Mouse (Mus musculus): ENCODE measurements at regions not wholly inside any gene's neighbourhood (a gene's known extent, or its start where the extent isn't known, plus 50 kb on each side); places are given as distances from the start of the nearest gene placed in this dataset.

DNA sequence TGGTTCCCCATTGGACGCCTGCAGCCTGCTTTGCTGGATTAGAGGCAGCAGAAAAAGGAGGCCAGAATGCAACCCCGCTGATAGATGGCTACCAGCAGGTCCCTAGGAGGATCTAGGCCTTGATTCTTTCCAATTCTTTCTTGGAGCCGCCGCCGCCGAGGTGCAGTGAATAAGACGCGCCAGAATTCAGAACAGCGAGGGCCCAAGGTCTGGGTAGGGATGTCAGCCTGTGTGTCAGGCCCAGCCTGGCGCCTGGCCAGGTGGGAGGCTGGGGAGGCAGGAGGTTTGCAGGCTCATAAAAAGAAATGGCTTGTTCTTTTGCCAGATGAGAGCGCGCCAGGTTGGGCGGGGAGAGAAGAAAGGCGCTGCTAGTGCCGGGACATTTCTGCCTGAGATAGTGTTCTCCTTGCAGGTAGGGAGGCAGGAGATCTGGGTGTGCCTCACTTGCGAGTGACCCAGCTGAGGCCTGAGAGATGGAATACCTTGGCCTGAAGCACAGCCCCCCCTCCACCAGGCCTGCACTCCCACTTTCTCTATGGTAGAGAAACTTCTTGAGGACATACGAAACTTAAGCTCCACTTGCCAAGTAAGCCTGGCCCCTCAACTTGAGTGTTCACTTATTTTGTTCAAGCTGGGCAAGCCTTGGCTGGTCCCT lies 408.0 kb downstream of the H2al1j start:
- no peak overlapping the region for H3K4me3 ChIP-seq (ENCODE audit: low read depth, low read length)
- H3K9ac ChIP-seq (replicated peaks; ENCODE audit: low read length, poor library complexity, severe bottlenecking): no peak overlapping the region
- 42% methylated on average over 17 of the region's 17 CpGs for WGBS
- no peak for TF ChIP-seq CTCF (IDR thresholded peaks at IDR 0.05)
- no peak overlapping the region for H3K4me2 ChIP-seq (ENCODE audit: low read depth, low read length, poor library complexity, severe bottlenecking)
- no peaks in the 10 kb centered on the region for H3K36me3 ChIP-seq (ENCODE audit: insufficient read depth, low read length)
- DNase-seq (ENCODE audit: low spot score) (peak; percentile 73), ATAC-seq (ENCODE audit: low FRiP score) (no peak)
- H3K4me1 ChIP-seq (ENCODE audit: insufficient read depth, low read length): no peaks in the 10 kb centered on the region
- H3K9me3 ChIP-seq (ENCODE audit: low read length): no peaks in the 10 kb centered on the region
- no peak overlapping the region for H3K27ac ChIP-seq (ENCODE audit: low read depth, low read length)
- peaks cover 6% of the 10 kb centered on the region; the same call in 1 of the 2 replicates for H3K27me3 ChIP-seq (ENCODE audit: insufficient read depth, low read length)

- no peak for ATAC-seq (ENCODE audit: low FRiP score)
- TF ChIP-seq CTCF (IDR thresholded peaks at IDR 0.05): no peak
- Histone ChIP-seq H3K9me3 (ENCODE audit: low read length) (no peaks in the 10 kb centered on the region), H3K4me2 (ENCODE audit: low read depth, low read length, poor library complexity, severe bottlenecking) (no peak overlapping the region), H3K4me1 (ENCODE audit: insufficient read depth, low read length) (no peaks in the 10 kb centered on the region), H3K27ac (ENCODE audit: low read depth, low read length) (no peak overlapping the region), H3K9ac (replicated peaks; ENCODE audit: low read length, poor library complexity, severe bottlenecking) (no peak overlapping the region), H3K4me3 (ENCODE audit: low read depth, low read length) (no peak overlapping the region), H3K36me3 (ENCODE audit: insufficient read depth, low read length) (no peaks in the 10 kb centered on the region), H3K27me3 (ENCODE audit: insufficient read depth, low read length) (peaks cover 6% of the 10 kb centered on the region; the same call in 1 of the 2 replicates)
- DNase-seq (ENCODE audit: low spot score): no peak
- 72% methylated on average over 3 of the region's 3 CpGs for WGBS
Measured at GRCm38 (mm10) chrX:11736481-11736880, 408.9 kb downstream of the H2al1j start.

DNA sequence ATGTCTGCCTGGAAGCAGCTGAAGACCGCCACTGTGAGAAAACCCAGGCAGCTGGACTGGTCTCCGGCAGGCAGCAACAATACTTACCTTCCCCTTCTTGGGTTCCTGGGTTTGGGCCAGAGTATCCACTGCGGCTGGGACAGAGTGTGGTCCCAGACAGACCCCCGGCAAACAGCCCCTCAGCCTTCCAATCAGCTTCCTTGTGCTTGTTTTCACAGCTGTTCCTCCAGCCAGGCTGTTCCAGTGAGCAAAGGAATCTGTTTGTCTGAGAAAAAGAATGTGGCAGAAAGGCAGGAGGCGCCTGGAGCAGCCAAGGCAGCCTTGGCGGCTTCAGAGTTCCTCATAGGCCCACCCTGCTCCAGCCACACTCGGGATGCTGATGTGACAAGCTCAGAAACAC lies 411.9 kb downstream of the H2al1j start:
- Histone ChIP-seq H3K36me3 (ENCODE audit: insufficient read depth, low read length) (no peaks in the 10 kb centered on the region), H3K9me3 (ENCODE audit: low read length) (no peaks in the 10 kb centered on the region), H3K9ac (replicated peaks; ENCODE audit: low read length, poor library complexity, severe bottlenecking) (no peak overlapping the region), H3K27ac (ENCODE audit: low read depth, low read length) (no peak overlapping the region), H3K27me3 (ENCODE audit: insufficient read depth, low read length) (peaks cover 6% of the 10 kb centered on the region; the same call in 1 of the 2 replicates), H3K4me3 (ENCODE audit: low read depth, low read length) (no peak overlapping the region), H3K4me1 (ENCODE audit: insufficient read depth, low read length) (no peaks in the 10 kb centered on the region), H3K4me2 (ENCODE audit: low read depth, low read length, poor library complexity, severe bottlenecking) (no peak overlapping the region)
- ATAC-seq (ENCODE audit: low FRiP score) (no peak), DNase-seq (ENCODE audit: low spot score) (no peak)
- no peak for TF ChIP-seq CTCF (IDR thresholded peaks at IDR 0.05)
- WGBS: 56% methylated on average over 7 of the region's 7 CpGs

DNA sequence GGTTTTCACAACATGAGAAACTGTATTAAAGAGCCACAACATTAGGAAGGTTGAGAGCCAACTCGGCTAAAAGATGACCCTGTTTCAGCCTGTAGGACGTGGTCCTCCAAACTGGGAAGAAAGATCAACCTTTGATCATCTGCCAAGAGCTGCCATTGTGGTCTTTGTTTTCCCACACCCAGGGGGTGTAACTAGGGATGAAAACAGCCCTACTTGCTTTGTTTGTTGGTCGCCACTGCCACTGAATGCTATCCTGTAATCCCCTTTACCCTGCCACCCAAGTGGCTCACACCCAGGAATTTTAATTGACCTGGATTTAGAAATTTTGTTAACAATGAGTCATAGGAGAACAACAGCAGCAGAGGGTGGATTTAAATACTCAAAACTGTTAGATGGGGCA lies 414.2 kb downstream of the Bcor start:
- H3K4me1 ChIP-seq (ENCODE audit: insufficient read depth, low read length): no peaks in the 10 kb centered on the region
- TF ChIP-seq CTCF (IDR thresholded peaks at IDR 0.05): no peak
- 17% methylated on average over 3 of the region's 3 CpGs for WGBS
- DNase-seq (ENCODE audit: low spot score): no peak
- H3K4me3 ChIP-seq (ENCODE audit: low read depth, low read length): no peak overlapping the region
- H3K27me3 ChIP-seq (ENCODE audit: insufficient read depth, low read length): no peaks in the 10 kb centered on the region
- no peak overlapping the region for H3K27ac ChIP-seq (ENCODE audit: low read depth, low read length)
- no peaks in the 10 kb centered on the region for H3K36me3 ChIP-seq (ENCODE audit: insufficient read depth, low read length)
- ATAC-seq (ENCODE audit: low FRiP score): no peak
- no peaks in the 10 kb centered on the region for H3K9me3 ChIP-seq (ENCODE audit: low read length)
- no peak overlapping the region for H3K9ac ChIP-seq (replicated peaks; ENCODE audit: low read length, poor library complexity, severe bottlenecking)
- no peak overlapping the region for H3K4me2 ChIP-seq (ENCODE audit: low read depth, low read length, poor library complexity, severe bottlenecking)

DNA sequence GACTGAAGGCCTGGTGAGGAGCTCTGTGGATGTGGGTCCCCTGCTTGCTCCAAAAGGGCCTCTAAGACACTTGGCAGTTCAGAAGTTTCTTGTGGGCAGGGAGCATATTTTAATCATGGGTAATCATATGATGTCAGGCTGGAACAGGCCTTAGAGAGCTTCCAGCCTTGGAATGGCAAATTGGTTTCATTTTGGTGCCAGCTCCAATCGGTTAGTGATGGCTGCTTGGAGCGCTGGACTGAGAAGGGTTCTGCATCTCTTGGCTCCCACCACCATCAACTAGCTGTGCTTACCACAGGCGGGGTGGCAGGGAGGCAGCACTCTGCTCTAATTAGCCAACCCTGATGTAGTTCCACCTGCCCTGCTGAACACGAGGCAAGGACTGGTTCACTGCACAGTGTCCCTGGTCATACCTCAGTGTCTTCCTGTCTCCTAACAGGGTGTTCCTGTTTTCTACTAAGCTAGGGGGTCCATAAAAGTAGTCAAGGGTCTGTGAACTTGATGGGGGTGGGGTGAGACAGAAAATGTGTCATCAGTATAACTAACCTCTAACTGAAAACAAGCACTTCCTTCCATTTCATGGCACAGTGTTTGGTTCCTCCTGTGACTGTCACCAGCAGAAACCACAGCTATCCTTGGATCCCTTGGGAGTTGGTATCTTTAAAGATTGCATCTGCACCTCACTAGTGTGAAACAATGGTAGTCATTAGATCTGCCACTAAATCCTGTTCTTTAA lies 412.6 kb downstream of the Bcor start:
- Histone ChIP-seq H3K4me1 (ENCODE audit: insufficient read depth, low read length) (no peaks in the 10 kb centered on the region), H3K9me3 (ENCODE audit: low read length) (no peaks in the 10 kb centered on the region), H3K36me3 (ENCODE audit: insufficient read depth, low read length) (no peaks in the 10 kb centered on the region), H3K9ac (replicated peaks; ENCODE audit: low read length, poor library complexity, severe bottlenecking) (no peak overlapping the region), H3K4me2 (ENCODE audit: low read depth, low read length, poor library complexity, severe bottlenecking) (no peak overlapping the region), H3K27me3 (ENCODE audit: insufficient read depth, low read length) (no peaks in the 10 kb centered on the region), H3K4me3 (ENCODE audit: low read depth, low read length) (no peak overlapping the region), H3K27ac (ENCODE audit: low read depth, low read length) (no peak overlapping the region)
- DNase-seq (ENCODE audit: low spot score): no peak
- ATAC-seq (ENCODE audit: low FRiP score): no peak
- no peak for TF ChIP-seq CTCF (IDR thresholded peaks at IDR 0.05)
- 74% methylated on average over 4 of the region's 4 CpGs for WGBS

- Histone ChIP-seq H3K36me3 (ENCODE audit: insufficient read depth, low read length) (no peaks in the 10 kb centered on the region), H3K27me3 (ENCODE audit: insufficient read depth, low read length) (no peaks in the 10 kb centered on the region), H3K27ac (ENCODE audit: low read depth, low read length) (no peak overlapping the region), H3K9ac (replicated peaks; ENCODE audit: low read length, poor library complexity, severe bottlenecking) (no peak overlapping the region), H3K9me3 (ENCODE audit: low read length) (no peaks in the 10 kb centered on the region), H3K4me3 (ENCODE audit: low read depth, low read length) (no peak overlapping the region), H3K4me2 (ENCODE audit: low read depth, low read length, poor library complexity, severe bottlenecking) (no peak overlapping the region), H3K4me1 (ENCODE audit: insufficient read depth, low read length) (no peaks in the 10 kb centered on the region)
- ATAC-seq (ENCODE audit: low FRiP score): no peak
- no peak for TF ChIP-seq CTCF (IDR thresholded peaks at IDR 0.05)
- 53% methylated on average over 4 of the region's 4 CpGs for WGBS
- no peak for DNase-seq (ENCODE audit: low spot score)
Measured at GRCm38 (mm10) chrX:11748278-11748677, 411.9 kb downstream of the Bcor start.

Data from midbrain, postnatal 0 days (tissue).